Mouse (Mus musculus) heart, adult 2 months (tissue): ENCODE measurements around the gene 4930544D05Rik.

ENCODE experiments used
- CTCF ChIP-seq: fragments of 200-600 bp; IDR thresholded peaks from 2 replicates; pipeline ENCODE4 v1.8.1; 2022; ENCODE audit warnings: antibody characterized with exemption, mild to moderate bottlenecking, moderate library complexity
- EP300 ChIP-seq: fragments of 200-500 bp; IDR thresholded peaks from 2 replicates; pipeline ENCODE4 v1.6.1; 2011; ENCODE audit warnings: low read depth, low read length, control low read depth; ENCODE audit not compliant: insufficient read depth
- POLR2A ChIP-seq: fragments of 200-500 bp; IDR thresholded peaks from 2 replicates; pipeline ENCODE4 v1.6.1; 2011; ENCODE audit warnings: mild to moderate bottlenecking, low read depth, low read length, control low read depth; ENCODE audit not compliant: insufficient read depth

GRCm38 (mm10) chr11:70615074-70615473, 574 bp upstream of the 4930544D05Rik start:
- TF ChIP-seq POLR2A (peak; percentile 73), EP300 (0 out of 2 replicates have a peak, but pooled peaks have one; percentile 3), CTCF (peak; percentile 20)
